Mouse (Mus musculus) effector memory CD4-positive, alpha-beta T cell, adult 5 months (primary cell): ENCODE results near the gene Grin2c. TPM values are rescaled to one million over a fixed set of nuclear protein-coding genes. Genes with fewer than 3 reads are reported as not detected.

Experiments used
- polyA plus RNA-seq: library from polyadenylated mRNA; unstranded; fragments of 100-300 nt; shearing (Covaris generic); gene quantifications from one replicate; pipeline ENCODE4 v1.2.1, GENCODE M21; 2017

Grin2c gene
- polyA plus RNA-seq: not detected

GRCm38 (mm10) chr11:115267061-115267883 lies at the start of gene Grin2c:
Gene Grin2c, minus strand, starts transcription at chr11:115267243.

DNA sequence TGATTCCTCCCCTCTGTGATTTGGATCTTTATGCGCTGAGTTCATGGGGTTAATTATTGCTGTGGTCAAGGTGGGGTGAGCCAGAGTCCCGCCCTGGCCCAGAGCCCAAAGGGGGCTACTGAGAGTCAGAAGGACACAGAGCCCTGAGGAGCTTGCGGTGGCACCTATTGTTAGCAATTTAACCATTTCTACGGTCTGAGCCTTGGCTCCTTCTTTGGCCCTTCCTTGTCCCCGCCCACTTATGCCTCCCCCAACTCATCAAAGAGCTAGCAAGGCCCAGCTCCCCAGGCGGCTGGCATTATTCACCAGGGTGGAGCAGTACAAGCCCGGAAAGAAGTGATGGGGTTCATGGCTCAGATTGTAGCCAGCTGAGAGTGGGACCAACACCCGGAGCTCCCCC lies 39.8 kb upstream of the Grin2c start, which contains the start of gene Otop2:
TSS of gene Otop2 (plus strand) at position 301 of the 400 bp plus-strand sequence.

DNA sequence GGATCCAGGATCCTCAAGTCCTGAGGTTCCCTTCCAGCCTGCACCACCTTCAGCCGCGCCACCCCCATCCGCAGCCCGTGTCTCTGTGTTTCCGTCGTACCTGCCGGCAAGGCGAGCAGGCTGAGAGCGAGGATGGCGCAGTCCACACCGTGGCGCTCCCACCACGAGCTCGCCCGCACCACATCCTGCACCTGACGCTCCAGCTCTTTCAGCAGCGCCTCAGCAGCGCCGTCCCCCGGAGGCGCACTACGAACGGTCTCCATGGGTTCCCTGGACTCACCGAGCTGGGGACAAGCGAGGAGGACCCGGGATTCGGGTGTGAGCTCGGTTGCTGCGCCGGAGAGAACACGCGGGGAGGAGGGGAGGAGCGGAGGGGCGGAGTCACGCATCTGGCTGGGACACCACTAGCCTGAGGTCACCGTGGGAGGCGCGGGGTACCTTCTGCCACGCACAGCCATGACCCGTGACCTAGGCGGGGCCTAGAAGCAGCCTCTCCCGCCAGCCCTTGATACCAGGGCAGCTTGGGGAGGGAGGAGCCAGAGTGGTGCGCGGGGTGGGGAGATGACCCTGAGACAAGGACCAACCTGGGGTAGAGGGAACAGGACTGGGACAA lies 30.3 kb upstream of the Grin2c start, which contains the start of gene Fads6:
TSS of gene Fads6 (minus strand) at position 450 of the 613 bp plus-strand sequence.

GRCm38 (mm10) chr11:115276780-115277603 lies 9.9 kb upstream of the Grin2c start, which contains the start of gene Fdxr:
Gene Fdxr, minus strand, starts transcription at chr11:115277050.

Other genes with a start within 250 kb of the Grin2c start
- not detected for gene Cd300ld4, start 240.2 kb downstream of the Grin2c start, polyA plus RNA-seq
- gene Cd300ld5, start 229.5 kb downstream of the Grin2c start, polyA plus RNA-seq: not detected
- gene Cd300ld3, start 218.8 kb downstream of the Grin2c start, polyA plus RNA-seq: not detected
- not detected for gene Cd300e, start 205.1 kb downstream of the Grin2c start, polyA plus RNA-seq
- gene Rab37, start 175.8 kb downstream of the Grin2c start, polyA plus RNA-seq: 73.7 TPM
- 0.52 TPM for gene Cd300lf, start 133.3 kb downstream of the Grin2c start, polyA plus RNA-seq
- gene Slc9a3r1, start 103.9 kb downstream of the Grin2c start, polyA plus RNA-seq: 179 TPM
- 11.8 TPM for gene Tmem104, start 79.8 kb downstream of the Grin2c start, polyA plus RNA-seq
- gene Nat9, start 79.4 kb downstream of the Grin2c start, polyA plus RNA-seq: 7.1 TPM
- gene Fdxr, start 9.8 kb upstream of the Grin2c start, polyA plus RNA-seq: 16.6 TPM
- gene Fads6, start 30.4 kb upstream of the Grin2c start, polyA plus RNA-seq: 0.30 TPM
- not detected for gene Otop2, start 39.9 kb upstream of the Grin2c start, polyA plus RNA-seq
- not detected for gene Ush1g, start 54.8 kb upstream of the Grin2c start, polyA plus RNA-seq
- not detected for gene Otop3, start 67.5 kb upstream of the Grin2c start, polyA plus RNA-seq
- gene Hid1, start 100.5 kb upstream of the Grin2c start, polyA plus RNA-seq: 30.6 TPM
- 0.14 TPM for gene Cdr2l, start 114.7 kb upstream of the Grin2c start, polyA plus RNA-seq
- 83.7 TPM for gene Mrpl58, start 136.5 kb upstream of the Grin2c start, polyA plus RNA-seq
- gene Atp5h, start 152.7 kb upstream of the Grin2c start, polyA plus RNA-seq: 522 TPM
- gene Kctd2, start 152.9 kb upstream of the Grin2c start, polyA plus RNA-seq: 82.3 TPM
- not detected for gene Trim80, start 173.3 kb upstream of the Grin2c start, polyA plus RNA-seq
- gene Slc16a5, start 195.2 kb upstream of the Grin2c start, polyA plus RNA-seq: 3.4 TPM
- gene Armc7, start 208.4 kb upstream of the Grin2c start, polyA plus RNA-seq: 49.9 TPM
- 176 TPM for gene Nt5c, start 224.6 kb upstream of the Grin2c start, polyA plus RNA-seq
- gene Jpt1, start 247.1 kb upstream of the Grin2c start, polyA plus RNA-seq: 321 TPM